Mouse (Mus musculus): ENCODE data around the gene Prune1.
"Not testable (repeated sequence)": the region's sequence is repeated elsewhere in the genome, so short reads cannot be mapped to it uniquely, and the experiment has no call there.

The Prune1 gene

GRCm38 (mm10) chr3:95235386-95236301, 46.2 kb downstream of the Prune1 start:
- DNase-seq, result no peak

- no peak for DNase-seq
Observed at GRCm38 (mm10) chr3:95233303-95233980, 48.4 kb downstream of the Prune1 start.

DNA sequence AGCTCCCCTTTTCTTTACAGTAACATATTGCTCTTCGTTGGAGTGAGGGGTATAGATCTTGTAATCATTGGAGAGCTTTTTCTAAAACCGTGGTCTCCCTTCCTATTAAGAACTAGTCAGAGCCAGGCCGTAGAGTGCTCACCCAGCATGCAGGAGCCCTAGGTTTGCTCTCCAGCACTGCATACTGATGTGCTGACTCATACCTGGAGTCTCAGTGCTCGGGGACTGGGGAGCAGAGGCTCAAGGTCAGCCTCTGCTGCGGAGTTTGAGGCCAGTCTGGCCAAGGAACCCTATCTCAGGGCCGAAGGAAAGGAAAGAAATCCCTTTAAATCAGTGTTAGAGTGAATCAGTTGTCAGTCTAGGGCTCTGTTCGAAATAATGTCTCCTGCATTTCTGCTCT, 49.1 kb downstream of the Prune1 start:
- no peak for DNase-seq

DNA sequence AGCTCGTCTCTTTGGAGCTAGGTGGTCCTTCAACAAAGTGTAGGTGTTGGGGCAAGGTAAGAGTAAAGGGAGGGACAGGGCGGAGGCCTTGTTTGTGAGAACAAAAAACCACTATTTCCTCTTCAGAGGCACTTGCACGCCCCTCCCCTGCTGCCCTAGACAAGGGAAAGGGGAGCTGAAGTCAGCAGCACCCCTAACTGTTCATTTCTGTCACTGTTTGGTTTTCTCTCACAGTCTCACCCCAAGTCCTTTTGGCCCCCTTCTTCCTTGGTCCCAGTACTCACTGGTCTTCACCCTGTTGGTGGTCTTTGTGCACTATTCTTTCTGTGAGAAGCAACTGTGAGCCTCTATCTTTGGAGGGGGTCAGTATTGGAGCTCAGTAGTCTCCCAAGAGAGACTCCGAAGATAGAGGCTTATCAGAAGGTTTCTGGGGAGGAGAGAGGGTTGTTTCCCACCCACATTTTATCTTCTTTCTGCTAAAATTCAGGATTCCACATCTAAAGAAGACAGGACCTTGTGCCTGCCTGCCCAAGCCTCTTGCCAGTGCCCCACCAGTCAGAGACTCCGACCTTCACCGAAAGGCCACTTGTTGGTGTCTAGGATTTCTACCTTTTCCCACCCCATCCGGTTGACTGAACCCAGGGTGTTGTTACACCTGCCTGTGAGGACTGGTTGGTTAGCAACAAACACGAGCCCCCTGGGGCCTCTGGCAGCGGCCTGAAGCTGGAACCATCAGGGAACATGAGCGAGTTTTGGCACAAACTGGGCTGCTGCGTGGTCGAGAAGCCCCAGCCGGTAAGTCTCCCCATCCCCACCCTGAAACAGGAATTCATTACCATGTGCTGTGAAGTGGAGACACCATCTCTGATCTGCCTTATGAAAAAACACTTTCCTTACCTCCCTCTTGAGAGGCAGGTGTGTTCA, 50.3 kb downstream of the Prune1 start, which contains the start of gene Mllt11:
Gene Mllt11 (minus strand): TSS at position 874 of the 924 bp plus-strand sequence.
- no peak for DNase-seq

DNA sequence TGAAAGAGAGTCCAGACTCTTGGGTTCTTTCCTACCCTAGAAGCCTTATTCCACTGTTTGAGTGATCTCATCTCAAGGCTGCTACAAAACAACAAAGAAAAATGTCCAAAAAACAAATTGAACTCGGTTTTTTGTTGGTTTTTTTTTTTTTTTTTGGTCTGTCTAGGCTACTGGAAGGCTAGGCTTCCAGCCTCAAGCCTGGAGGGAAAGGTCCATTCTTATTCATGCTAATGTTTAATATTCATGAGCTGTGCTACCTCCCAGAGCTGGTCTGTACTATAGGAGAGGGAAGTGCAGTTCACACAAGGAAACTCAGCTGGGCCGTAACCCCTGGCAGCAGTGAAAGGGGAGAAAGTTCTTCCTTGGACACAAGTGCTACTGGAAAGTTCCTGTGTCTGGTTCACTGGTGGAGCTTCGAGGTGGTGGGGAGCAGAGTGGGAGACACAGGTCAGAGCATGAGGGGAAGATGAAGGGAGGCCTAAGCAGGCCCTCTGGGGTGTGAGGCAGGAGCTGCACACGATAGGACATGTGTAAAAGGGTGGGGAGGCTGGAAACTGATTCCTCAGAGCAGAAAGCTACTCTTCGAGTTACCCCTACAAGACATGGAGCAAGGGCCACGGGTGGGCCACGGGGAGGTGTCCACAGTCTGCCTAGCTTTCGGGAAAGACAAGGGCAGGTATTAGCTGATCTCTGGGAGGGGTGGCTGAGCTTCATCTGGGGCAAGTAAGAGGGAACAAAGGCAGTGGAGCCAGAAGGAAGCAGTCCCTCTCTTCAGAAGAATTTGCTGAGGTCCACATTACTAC, 51.2 kb downstream of the Prune1 start:
- DNase-seq, result no peak

GRCm38 (mm10) chr3:95229781-95230494, 51.9 kb downstream of the Prune1 start:
- DNase-seq, result peak; percentile 39 to 56

DNA sequence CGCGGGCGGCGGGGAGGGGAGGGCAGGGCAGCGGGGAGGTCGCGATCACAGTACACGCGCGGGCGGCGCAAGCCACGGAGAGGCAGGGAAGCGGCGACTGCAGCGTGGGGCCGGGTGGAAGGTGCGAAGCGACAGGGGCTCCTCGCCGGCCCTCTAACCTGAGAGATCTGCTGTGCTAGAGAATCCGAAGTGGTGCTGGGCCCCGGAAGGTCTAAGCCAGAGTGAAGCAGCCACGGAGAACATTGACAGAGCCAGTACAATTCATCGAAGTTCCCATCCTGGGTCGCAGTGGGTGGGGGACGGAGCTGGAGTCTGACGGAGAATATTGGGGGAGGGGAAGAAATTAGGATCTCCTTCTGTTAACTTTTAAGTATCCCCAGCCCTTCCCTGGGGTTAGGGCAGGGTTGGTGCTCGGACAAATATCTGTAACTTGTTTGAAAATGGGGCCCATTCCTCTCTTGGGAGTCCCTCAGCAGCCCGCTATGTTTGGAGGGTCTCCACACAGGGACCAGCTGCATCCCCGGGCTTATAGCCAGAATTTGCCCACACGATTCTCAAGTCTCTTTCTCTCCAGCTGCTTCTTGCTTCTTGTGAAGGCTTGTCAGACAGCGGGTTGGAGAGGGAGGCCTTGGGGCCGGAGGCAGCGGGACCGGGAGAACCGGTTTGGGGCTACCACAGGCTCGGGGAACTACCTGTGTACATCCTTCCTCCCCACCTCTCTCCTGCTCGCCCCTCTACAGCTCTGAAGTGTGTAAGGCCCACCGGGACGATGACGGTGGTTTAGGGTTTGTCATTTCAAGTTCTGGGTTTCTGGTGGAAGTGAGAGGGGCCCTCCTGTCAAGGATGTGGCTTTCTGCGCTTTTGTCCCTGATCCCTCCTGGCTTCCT, 52.7 kb downstream of the Prune1 start:
- DNase-seq, result peak; percentile 39 to 53

DNA sequence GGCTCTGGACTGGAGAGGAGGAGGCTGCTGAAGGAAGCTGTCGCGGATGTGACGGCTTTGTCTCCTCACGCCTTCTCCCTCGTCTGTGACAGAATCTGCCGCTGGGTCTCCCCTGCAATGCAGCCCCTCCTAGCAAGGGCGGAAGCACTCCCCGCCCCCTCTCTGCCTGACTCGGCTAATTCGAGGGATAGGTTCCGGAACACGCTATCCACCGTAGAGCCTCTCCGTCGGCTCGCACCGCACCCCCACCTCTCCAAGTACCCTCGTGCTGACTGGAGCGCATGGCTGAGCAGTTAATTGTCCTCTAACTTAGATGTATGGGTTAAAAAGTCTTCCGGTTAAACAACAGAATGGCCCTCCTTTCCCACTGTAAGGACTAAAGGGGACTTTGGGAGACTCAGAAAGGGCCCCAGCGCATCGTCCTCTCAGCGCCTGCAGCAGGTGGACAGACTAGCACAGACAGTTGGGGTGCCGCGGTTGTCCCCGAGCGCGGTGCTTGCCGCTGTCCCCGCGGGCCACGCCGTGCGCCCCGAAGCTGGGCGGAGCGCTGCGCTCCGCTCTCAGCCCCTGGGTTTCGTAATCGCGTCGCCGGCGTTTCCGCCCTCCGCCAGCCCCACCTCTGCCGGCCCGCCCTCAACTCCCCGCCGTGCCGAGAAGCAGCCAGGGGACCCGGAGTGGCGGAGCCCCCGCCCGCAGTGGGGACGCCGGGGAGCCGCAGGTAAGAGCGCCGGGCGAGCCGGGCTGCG, 53.6 kb downstream of the Prune1 start, which contains the start of gene Cdc42se1:
Gene Cdc42se1 (plus strand): TSS at position 585 of the 746 bp plus-strand sequence.
- DNase-seq, result peak; percentile 88 to 90

DNA sequence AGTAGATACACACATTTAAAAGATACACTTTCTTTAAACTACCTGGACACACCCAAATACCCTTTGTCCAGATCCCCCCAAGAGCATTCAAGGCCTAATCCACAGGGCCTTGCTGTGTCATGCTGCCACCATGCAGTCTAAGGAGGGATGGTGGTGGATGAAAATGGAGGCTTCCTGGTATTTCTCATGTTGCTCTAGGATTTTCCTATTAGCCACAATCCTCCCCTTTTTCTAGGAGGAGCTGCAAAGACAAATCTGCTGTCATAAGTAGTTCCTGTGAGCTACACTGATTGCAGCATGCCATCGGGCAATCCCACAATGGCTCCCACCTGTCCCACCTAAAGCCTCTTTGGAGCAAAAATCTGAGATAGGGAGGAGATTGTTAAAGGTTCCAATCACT, 54.7 kb downstream of the Prune1 start:
- DNase-seq, result no peak

- DNase-seq, result no peak
Observed at GRCm38 (mm10) chr3:95224295-95224694, 57.6 kb downstream of the Prune1 start.

- DNase-seq, result no peak
Observed at GRCm38 (mm10) chr3:95223041-95223440, 58.8 kb downstream of the Prune1 start.

- DNase-seq, result no peak
Observed at GRCm38 (mm10) chr3:95218466-95219137, 63.3 kb downstream of the Prune1 start.

DNA sequence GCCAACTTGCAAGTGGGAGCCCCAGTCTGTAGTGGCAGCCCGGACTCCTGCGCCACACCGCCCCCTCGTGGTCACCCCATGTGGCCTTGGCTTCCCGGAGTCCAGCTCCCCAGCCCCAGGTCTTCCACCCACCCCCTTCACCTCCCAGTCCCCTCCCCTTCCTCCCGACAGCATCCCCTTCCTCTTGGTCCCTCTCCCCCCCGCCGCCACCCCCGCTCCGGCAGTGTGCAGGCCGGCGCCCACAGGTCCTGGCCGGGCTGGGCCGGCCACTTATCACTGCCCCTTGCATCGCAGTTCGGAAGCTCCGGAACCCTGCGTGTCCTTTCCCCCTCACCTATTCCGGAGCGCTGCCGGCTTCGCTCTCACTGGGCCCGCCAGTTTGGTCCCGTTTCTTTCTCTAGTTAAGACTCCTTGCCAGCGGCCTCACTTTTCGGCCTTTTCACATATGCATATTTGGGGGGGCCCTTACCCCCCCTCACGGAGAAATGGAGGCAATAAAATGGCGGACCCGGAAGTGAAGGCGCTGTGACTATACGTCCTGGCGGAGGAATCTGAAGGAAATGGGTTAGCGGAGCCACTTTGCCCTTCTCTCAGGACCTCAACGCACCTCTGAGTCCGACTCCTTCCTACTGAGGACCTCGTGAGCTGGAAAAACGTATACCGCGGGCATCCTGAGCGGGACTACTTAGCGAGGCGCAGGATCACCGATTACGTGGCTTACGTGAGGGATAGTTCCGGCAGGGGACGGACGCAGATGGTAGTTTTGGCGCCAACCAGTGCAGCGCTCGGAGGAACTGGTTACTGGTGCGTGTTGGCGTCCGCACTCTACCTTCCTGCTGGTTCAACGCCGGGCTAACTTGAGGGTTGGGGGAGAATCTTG, 64.4 kb downstream of the Prune1 start, which contains the start of gene Gabpb2:
Gene Gabpb2 (minus strand): TSS at position 662 of the 880 bp plus-strand sequence.
- DNase-seq, result peak; percentile 93 to 96

DNA sequence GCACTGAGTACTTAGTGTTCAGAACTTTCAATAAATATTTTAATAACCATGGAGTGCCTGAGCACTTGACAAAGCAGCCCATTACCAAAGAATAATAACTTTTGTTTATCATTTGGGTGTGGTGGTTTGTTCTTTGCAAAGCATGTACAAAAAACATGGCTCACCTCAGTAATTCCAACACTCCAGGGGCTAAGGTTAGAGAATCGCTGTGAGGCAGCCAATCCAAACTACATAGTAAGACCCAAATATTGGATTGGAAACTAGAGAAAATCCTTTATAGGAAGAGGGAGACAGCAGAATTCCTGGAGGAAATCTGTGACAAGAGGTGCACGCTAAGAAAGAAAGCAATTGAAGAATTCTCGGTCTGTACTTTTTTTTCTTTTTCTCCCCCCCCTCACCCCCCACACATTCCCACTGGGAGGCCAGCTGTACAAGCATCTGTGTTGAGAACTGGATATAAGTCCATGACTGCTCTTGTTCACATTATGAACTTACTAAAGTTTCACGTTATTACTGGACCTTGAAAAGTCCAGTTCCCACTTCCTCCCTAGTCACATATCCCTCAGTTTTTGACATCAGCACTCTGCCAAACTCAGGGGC, 65.1 kb downstream of the Prune1 start:
- no peak for DNase-seq

DNA sequence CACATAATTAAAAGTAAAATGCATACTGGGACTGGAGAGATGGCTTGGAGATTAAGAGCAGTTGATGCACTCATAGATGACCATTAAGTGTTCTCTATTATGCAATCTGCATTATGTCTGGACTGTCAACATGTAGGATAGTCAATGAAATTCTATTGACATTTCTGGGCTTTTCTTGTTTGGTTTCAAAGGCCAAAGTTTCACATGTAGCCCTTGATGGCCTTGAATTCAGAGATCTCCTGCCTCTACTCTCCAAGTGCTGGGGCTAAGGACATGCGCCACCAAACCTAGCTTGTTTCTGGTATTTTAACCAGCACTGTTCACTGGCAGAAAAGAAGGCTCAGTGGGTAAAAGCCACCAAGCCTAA, 68.3 kb downstream of the Prune1 start:
- no peak for DNase-seq

DNA sequence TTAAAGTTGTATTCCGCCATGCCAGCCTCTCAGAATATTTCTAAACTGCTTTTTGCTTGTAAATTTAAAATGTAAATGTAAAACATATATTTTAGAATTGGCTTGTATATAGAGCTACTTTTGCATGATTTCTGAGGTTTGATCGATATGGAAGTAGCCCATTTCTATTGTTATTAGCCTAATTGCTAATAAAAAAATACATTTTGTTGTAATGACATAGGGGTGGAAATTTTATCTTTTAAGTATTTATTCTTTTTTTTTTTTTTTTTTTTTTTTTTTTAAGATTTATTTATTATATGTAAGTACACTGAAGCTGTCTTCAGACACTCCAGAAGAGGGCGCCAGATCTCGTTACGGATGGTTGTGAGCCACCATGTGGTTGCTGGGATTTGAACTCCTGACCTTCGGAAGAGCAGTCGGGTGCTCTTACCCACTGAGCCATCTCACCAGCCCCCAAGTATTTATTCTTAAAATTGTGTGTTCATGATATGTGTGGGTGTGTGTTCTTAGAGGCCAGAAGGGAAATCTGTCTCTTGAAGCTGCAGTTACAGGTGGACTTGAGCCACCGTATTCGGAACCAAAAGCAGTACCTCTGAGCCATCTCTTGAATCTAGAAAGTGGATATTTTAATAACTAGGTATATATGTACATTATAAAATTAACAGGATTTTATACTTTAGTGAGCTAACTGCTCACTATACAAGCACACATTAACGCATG, 68.8 kb downstream of the Prune1 start:
- not testable (repeated sequence) for DNase-seq

DNA sequence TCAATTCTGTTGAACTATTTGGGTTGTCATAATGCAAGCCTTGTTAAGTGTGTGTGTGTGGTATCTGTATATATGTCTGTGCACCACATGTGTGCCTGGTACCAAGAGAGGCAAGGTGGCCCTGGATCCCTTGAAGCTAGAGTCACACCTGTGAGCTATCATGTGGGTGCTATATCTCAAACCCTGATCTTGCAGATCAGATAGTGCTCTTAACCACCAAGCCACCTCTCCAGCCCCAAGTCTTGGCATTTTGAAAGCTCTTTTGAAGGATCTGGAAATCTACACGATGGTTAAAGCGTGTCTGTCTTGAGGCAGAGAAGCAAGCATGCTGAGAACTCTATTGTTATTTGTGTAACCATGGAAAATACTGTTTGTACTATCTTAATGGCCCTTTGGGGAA, 71.3 kb downstream of the Prune1 start:
- DNase-seq, result no peak
